Mouse (Mus musculus) layer of hippocampus, adult 8-10 months (tissue): ENCODE results near the gene Pkd1l1. TPM values are rescaled to one million over a fixed set of nuclear protein-coding genes. Genes with fewer than 3 reads are reported as not detected.

Source experiments
- total RNA-seq, 4 experiments: library from RNA; stranded (reverse); gene quantifications; 2 replicates each; pipeline ENCODE4 v1.2.4; 2022

Gene Pkd1l1
- total RNA-seq, 4 experiments from 2014 or later = 0.06 to 0.51 (median 0.10) TPM

Other genes starting within 250 kb of the Pkd1l1 start
- gene Hus1, start 37.9 kb upstream of the Pkd1l1 start, total RNA-seq = 10 to 100 TPM; 13.3 to 14.1 (median 13.5) TPM
- gene Gm11992, start 75.3 kb upstream of the Pkd1l1 start, total RNA-seq = 1 to 10 TPM; 1.2 to 2.5 (median 1.6) TPM
- gene Sun3, start 75.7 kb upstream of the Pkd1l1 start, total RNA-seq = under 1 TPM; 0.37 to 0.65 (median 0.40) TPM
- 1 to 10 TPM; 2.8 to 4.4 (median 3.4) TPM for gene Upp1, start 144.8 kb upstream of the Pkd1l1 start, total RNA-seq
- gene Abca13, start 218.7 kb upstream of the Pkd1l1 start, total RNA-seq = under 1 TPM in 2 of 4 experiments, not detected in 2; 0.02 to 0.05 TPM